Mouse (Mus musculus): ENCODE data around the gene Vav3. TPM values are rescaled to one million over a fixed set of nuclear protein-coding genes. Genes with fewer than 3 reads are reported as not detected.

The Vav3 gene
- polyA plus RNA-seq, 1 experiment from 2014 or later = 27.7 TPM

- no peaks in the 10 kb centered on the region for H3K9me3 ChIP-seq (ENCODE audit: low read length)
- H3K4me2 ChIP-seq (replicated peaks; ENCODE audit: low read depth, low read length) = no peak overlapping the region
- no peak for ATAC-seq (ENCODE audit: low FRiP score, low TSS enrichment)
- H3K4me3 ChIP-seq (ENCODE audit: low read length) = no peak overlapping the region
- no peaks in the 10 kb centered on the region for H3K4me1 ChIP-seq (ENCODE audit: insufficient read depth, low read length)
- no peak overlapping the region for H3K9ac ChIP-seq (replicated peaks; ENCODE audit: low read length)
- no peaks in the 10 kb centered on the region for H3K36me3 ChIP-seq (ENCODE audit: insufficient read depth, low read length)
- no peak overlapping the region for H3K27ac ChIP-seq (ENCODE audit: low read length)
- no peaks in the 10 kb centered on the region for H3K27me3 ChIP-seq (ENCODE audit: insufficient read depth, low read length)
- WGBS = 48% methylated on average over 3 of the region's 3 CpGs
Measured at GRCm38 (mm10) chr3:109515479-109515878, 175.0 kb downstream of the Vav3 start.

- Histone ChIP-seq H3K4me2 (replicated peaks; ENCODE audit: low read depth, low read length) (no peak overlapping the region), H3K4me3 (ENCODE audit: low read length) (no peak overlapping the region), H3K27me3 (ENCODE audit: insufficient read depth, low read length) (no peaks in the 10 kb centered on the region), H3K9me3 (ENCODE audit: low read length) (no peaks in the 10 kb centered on the region), H3K9ac (replicated peaks; ENCODE audit: low read length) (no peak overlapping the region), H3K4me1 (ENCODE audit: insufficient read depth, low read length) (no peaks in the 10 kb centered on the region), H3K27ac (ENCODE audit: low read length) (no peak overlapping the region), H3K36me3 (ENCODE audit: insufficient read depth, low read length) (no peaks in the 10 kb centered on the region)
- WGBS = 82% methylated on average over 10 of the region's 10 CpGs
- ATAC-seq (ENCODE audit: low FRiP score, low TSS enrichment) = no peak
Measured at GRCm38 (mm10) chr3:109516372-109516771, 175.9 kb downstream of the Vav3 start.

- H3K4me3 ChIP-seq (ENCODE audit: low read length) = no peak overlapping the region
- WGBS = 84% methylated on average over 7 of the region's 7 CpGs
Measured at GRCm38 (mm10) chr3:109522115-109522514, 181.7 kb downstream of the Vav3 start.

GRCm38 (mm10) chr3:109525825-109526224, 185.4 kb downstream of the Vav3 start:
- no peaks in the 10 kb centered on the region for H3K27me3 ChIP-seq (ENCODE audit: insufficient read depth, low read length)
- 93% methylated on average over 12 of the region's 12 CpGs for WGBS
- H3K27ac ChIP-seq (ENCODE audit: low read length) = no peak overlapping the region
- H3K4me2 ChIP-seq (replicated peaks; ENCODE audit: low read depth, low read length) = no peak overlapping the region
- H3K9ac ChIP-seq (replicated peaks; ENCODE audit: low read length) = no peak overlapping the region
- H3K4me3 ChIP-seq (ENCODE audit: low read length) = no peak overlapping the region
- no peak for ATAC-seq (ENCODE audit: low FRiP score, low TSS enrichment)
- no peaks in the 10 kb centered on the region for H3K36me3 ChIP-seq (ENCODE audit: insufficient read depth, low read length)
- H3K9me3 ChIP-seq (ENCODE audit: low read length) = no peaks in the 10 kb centered on the region
- no peaks in the 10 kb centered on the region for H3K4me1 ChIP-seq (ENCODE audit: insufficient read depth, low read length)

More at GRCm38 (mm10) chr3:109522115-109522514, 181.7 kb downstream of the Vav3 start:
- no peak overlapping the region for H3K4me2 ChIP-seq (replicated peaks; ENCODE audit: low read depth, low read length)
- H3K27me3 ChIP-seq (ENCODE audit: insufficient read depth, low read length) = no peaks in the 10 kb centered on the region
- no peak for ATAC-seq (ENCODE audit: low FRiP score, low TSS enrichment)
- H3K9ac ChIP-seq (replicated peaks; ENCODE audit: low read length) = no peak overlapping the region
- no peak overlapping the region for H3K27ac ChIP-seq (ENCODE audit: low read length)
- H3K4me1 ChIP-seq (ENCODE audit: insufficient read depth, low read length) = no peaks in the 10 kb centered on the region
- H3K9me3 ChIP-seq (ENCODE audit: low read length) = no peaks in the 10 kb centered on the region
- no peaks in the 10 kb centered on the region for H3K36me3 ChIP-seq (ENCODE audit: insufficient read depth, low read length)

GRCm38 (mm10) chr3:109526246-109526645, 185.8 kb downstream of the Vav3 start:
- no peaks in the 10 kb centered on the region for H3K27me3 ChIP-seq (ENCODE audit: insufficient read depth, low read length)
- H3K9me3 ChIP-seq (ENCODE audit: low read length) = no peaks in the 10 kb centered on the region
- 0 out of 2 replicates have a peak, but pooled peaks have one; percentile 57 for ATAC-seq (ENCODE audit: low FRiP score, low TSS enrichment)
- no peaks in the 10 kb centered on the region for H3K4me1 ChIP-seq (ENCODE audit: insufficient read depth, low read length)
- H3K27ac ChIP-seq (ENCODE audit: low read length) = no peak overlapping the region
- H3K4me3 ChIP-seq (ENCODE audit: low read length) = no peak overlapping the region
- no peak overlapping the region for H3K4me2 ChIP-seq (replicated peaks; ENCODE audit: low read depth, low read length)
- no peaks in the 10 kb centered on the region for H3K36me3 ChIP-seq (ENCODE audit: insufficient read depth, low read length)
- H3K9ac ChIP-seq (replicated peaks; ENCODE audit: low read length) = no peak overlapping the region
- 4% methylated on average over 4 of the region's 4 CpGs for WGBS

GRCm38 (mm10) chr3:109526651-109527050, 186.2 kb downstream of the Vav3 start:
- Histone ChIP-seq H3K27ac (ENCODE audit: low read length) (no peak overlapping the region), H3K4me3 (ENCODE audit: low read length) (no peak overlapping the region), H3K36me3 (ENCODE audit: insufficient read depth, low read length) (no peaks in the 10 kb centered on the region), H3K9me3 (ENCODE audit: low read length) (no peaks in the 10 kb centered on the region), H3K27me3 (ENCODE audit: insufficient read depth, low read length) (no peaks in the 10 kb centered on the region), H3K9ac (replicated peaks; ENCODE audit: low read length) (no peak overlapping the region), H3K4me2 (replicated peaks; ENCODE audit: low read depth, low read length) (no peak overlapping the region), H3K4me1 (ENCODE audit: insufficient read depth, low read length) (no peaks in the 10 kb centered on the region)
- 54% methylated on average over 8 of the region's 8 CpGs for WGBS
- ATAC-seq (ENCODE audit: low FRiP score, low TSS enrichment) = no peak

GRCm38 (mm10) chr3:109528688-109529087, 188.2 kb downstream of the Vav3 start:
- ATAC-seq (ENCODE audit: low FRiP score, low TSS enrichment) = no peak
- Histone ChIP-seq H3K9ac (replicated peaks; ENCODE audit: low read length) (no peak overlapping the region), H3K36me3 (ENCODE audit: insufficient read depth, low read length) (no peaks in the 10 kb centered on the region), H3K4me2 (replicated peaks; ENCODE audit: low read depth, low read length) (no peak overlapping the region), H3K4me3 (ENCODE audit: low read length) (no peak overlapping the region), H3K9me3 (ENCODE audit: low read length) (no peaks in the 10 kb centered on the region), H3K27ac (ENCODE audit: low read length) (no peak overlapping the region), H3K4me1 (ENCODE audit: insufficient read depth, low read length) (no peaks in the 10 kb centered on the region), H3K27me3 (ENCODE audit: insufficient read depth, low read length) (no peaks in the 10 kb centered on the region)
- WGBS = 82% methylated on average over 4 of the region's 4 CpGs

- peak overlapping the region; percentile 74 for H3K27ac ChIP-seq (ENCODE audit: low read length)
- WGBS = 66% methylated on average over 3 of the region's 3 CpGs
- ATAC-seq (ENCODE audit: low FRiP score, low TSS enrichment) = peak; percentile 61; the same call in 1 of the 2 replicates
Measured at GRCm38 (mm10) chr3:109537686-109538085, 197.2 kb downstream of the Vav3 start.

GRCm38 (mm10) chr3:109540009-109540408, 199.6 kb downstream of the Vav3 start:
- no peaks in the 10 kb centered on the region for H3K9me3 ChIP-seq (ENCODE audit: low read length)
- H3K27me3 ChIP-seq (ENCODE audit: insufficient read depth, low read length) = no peaks in the 10 kb centered on the region
- H3K27ac ChIP-seq (ENCODE audit: low read length) = peak overlapping the region; percentile 80
- H3K36me3 ChIP-seq (ENCODE audit: insufficient read depth, low read length) = no peaks in the 10 kb centered on the region
- no peak for ATAC-seq (ENCODE audit: low FRiP score, low TSS enrichment)
- H3K4me1 ChIP-seq (ENCODE audit: insufficient read depth, low read length) = peaks cover 7% of the 10 kb centered on the region; the same call in 1 of the 2 replicates
- no peak overlapping the region for H3K4me2 ChIP-seq (replicated peaks; ENCODE audit: low read depth, low read length)
- H3K9ac ChIP-seq (replicated peaks; ENCODE audit: low read length) = no peak overlapping the region
- no peak overlapping the region for H3K4me3 ChIP-seq (ENCODE audit: low read length)
- WGBS = 47% methylated on average over 4 of the region's 4 CpGs

More at GRCm38 (mm10) chr3:109537686-109538085, 197.2 kb downstream of the Vav3 start:
- H3K27me3 ChIP-seq (ENCODE audit: insufficient read depth, low read length) = no peaks in the 10 kb centered on the region
- H3K36me3 ChIP-seq (ENCODE audit: insufficient read depth, low read length) = no peaks in the 10 kb centered on the region
- H3K9ac ChIP-seq (replicated peaks; ENCODE audit: low read length) = no peak overlapping the region
- no peak overlapping the region for H3K4me3 ChIP-seq (ENCODE audit: low read length)
- H3K4me2 ChIP-seq (replicated peaks; ENCODE audit: low read depth, low read length) = no peak overlapping the region
- no peaks in the 10 kb centered on the region for H3K9me3 ChIP-seq (ENCODE audit: low read length)
- H3K4me1 ChIP-seq (ENCODE audit: insufficient read depth, low read length) = peaks cover 7% of the 10 kb centered on the region; the same call in 1 of the 2 replicates

GRCm38 (mm10) chr3:109544476-109545221, 204.2 kb downstream of the Vav3 start:
- peak; percentile 73; the same call in 1 of the 2 replicates for ATAC-seq (ENCODE audit: low FRiP score, low TSS enrichment)
- Histone ChIP-seq H3K36me3 (ENCODE audit: insufficient read depth, low read length) (no peaks in the 10 kb centered on the region), H3K27me3 (ENCODE audit: insufficient read depth, low read length) (no peaks in the 10 kb centered on the region), H3K27ac (ENCODE audit: low read length) (no peak overlapping the region), H3K9ac (replicated peaks; ENCODE audit: low read length) (no peak overlapping the region), H3K9me3 (ENCODE audit: low read length) (no peaks in the 10 kb centered on the region), H3K4me3 (ENCODE audit: low read length) (no peak overlapping the region), H3K4me1 (ENCODE audit: insufficient read depth, low read length) (0 out of 2 replicates have a peak, but pooled peaks cover 3% of the 10 kb centered on the region), H3K4me2 (replicated peaks; ENCODE audit: low read depth, low read length) (no peak overlapping the region)
- 59% methylated on average over 7 of the region's 7 CpGs for WGBS

All from kidney, embryonic 16.5 days (tissue).